Mouse (Mus musculus) 3T3-L1 (cell line): Measurements from ENCODE around the gene Ceacam1.
"Not testable (repeated sequence)": the region's sequence is repeated elsewhere in the genome, so short reads cannot be mapped to it uniquely, and the experiment has no call there.

Experiments used
- DNase-seq: peaks from one replicate; pipeline ENCODE4 v3.0.0-alpha.2; 2015; ENCODE audit warnings: low read depth, low spot score

Ceacam1 gene

GRCm38 (mm10) chr7:25477091-25477751, at the start of gene Ceacam1:
TSS of gene Ceacam1 (minus strand) at chr7:25477603.
- peak; percentile 42 for DNase-seq

- DNase-seq: not testable (repeated sequence)
Observed at GRCm38 (mm10) chr7:25516070-25516777, 38.8 kb upstream of the Ceacam1 start.

DNA sequence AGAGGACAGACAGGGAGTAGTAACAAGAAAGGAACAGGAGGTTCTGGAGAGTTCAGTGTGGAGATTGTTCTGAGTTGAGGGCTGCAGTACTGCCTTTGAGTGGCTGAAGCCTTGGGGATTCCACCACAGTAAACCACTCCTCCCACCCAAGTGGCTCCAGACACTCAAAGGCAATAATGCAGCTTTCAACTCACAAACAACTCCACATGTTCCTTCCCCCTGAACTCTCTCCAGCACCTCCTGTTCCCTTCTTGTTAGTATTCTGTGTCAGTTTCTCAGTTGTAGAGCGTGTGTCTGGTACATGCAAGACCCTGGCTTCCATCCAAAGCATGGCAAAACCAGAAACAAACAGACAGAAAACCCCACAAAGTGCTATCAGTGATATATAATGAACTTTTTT, 38.3 kb upstream of the Ceacam1 start:
- not testable (repeated sequence) for DNase-seq

DNA sequence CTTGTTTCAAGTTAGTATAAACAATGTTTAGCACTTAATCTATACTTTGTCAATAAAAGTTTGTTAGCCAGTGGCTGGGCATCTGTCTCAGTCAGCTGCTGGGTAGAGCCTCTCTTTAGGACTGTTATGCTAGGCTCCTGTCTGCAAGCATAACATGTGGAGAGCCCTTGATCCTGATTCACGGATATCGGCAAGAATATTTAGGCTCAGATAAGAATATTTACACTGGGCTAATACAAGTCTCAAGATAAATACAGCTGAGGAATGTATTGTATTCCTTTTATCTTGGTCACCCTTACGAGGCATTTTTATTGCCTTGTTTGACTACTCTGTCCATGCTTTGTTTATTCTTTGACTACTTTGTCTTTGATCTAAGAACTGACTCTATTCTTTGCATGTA, 32.5 kb upstream of the Ceacam1 start:
- no peak for DNase-seq

DNA sequence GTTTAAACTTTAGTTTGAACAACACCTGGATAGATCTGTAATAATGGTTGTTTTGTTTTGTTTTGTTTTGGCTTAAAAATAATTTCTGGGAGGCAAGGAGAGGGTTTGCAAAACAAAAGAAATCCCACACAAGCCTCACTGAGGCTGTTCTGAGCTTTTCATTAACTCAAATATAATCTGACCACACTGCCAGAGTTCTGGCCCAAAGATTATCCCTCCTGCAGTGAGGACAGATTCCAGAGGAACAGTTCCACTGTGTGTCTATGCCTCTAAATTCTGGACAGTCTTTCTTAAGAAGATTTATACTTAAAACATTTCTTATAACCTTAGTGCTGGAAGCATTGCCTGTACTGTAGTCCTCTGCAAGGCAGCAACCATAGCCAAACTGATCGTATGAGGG, 17.2 kb upstream of the Ceacam1 start:
- no peak for DNase-seq

DNA sequence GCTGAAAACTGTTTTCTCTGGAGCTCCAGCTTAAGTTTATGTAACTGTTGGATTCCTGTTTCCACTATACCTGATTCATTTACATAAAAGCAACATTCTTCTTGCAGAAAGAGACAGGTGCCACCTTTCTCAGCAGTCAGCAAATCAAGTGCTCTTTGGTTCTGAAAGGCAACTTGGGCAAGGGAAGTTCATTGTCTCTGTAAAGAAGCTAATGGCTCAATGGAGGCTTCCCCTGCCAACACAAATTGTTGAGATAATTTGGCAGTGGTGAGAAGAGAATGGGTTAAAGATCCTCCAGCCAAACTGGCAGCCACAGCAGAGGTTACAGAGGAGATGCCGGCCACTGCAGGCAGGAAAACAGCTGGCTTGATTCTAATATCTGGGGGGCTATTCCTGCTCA, 13.3 kb upstream of the Ceacam1 start:
- not testable (repeated sequence) for DNase-seq

GRCm38 (mm10) chr7:25489382-25489781, 12.0 kb upstream of the Ceacam1 start:
- DNase-seq: not testable (repeated sequence)

GRCm38 (mm10) chr7:25486186-25486585, 8.8 kb upstream of the Ceacam1 start:
- DNase-seq: no peak

- DNase-seq: no peak
Observed at GRCm38 (mm10) chr7:25485061-25485460, 7.7 kb upstream of the Ceacam1 start.

DNA sequence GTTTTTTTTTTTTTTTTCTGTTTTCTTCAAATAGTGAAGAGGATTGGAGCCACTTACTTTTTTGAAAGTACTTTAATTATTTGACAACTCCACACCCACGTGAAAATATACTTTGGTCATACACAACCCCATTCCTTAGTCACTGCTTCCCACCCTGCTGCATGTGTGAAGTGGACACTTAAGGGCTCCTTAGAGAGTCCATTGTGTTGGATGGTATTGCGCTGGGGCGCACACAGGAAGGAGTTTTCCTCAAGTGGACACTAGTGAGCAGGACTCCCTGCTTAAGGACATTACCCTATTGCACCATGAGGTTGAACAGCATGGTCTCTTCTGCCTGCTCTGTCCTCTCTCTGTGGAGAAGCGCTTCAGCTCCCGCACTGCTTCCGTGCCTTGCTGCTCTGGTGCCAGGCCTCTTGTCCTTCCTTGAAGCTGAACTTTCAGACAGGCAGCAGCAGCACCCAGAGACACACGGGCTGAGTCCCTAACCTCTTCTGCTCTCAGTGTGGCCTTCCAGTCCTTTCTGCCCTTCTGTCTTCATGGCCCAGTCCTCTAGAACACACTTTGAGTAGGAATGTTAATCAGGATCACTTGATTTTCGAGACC, 5.8 kb upstream of the Ceacam1 start:
- DNase-seq: no peak

DNA sequence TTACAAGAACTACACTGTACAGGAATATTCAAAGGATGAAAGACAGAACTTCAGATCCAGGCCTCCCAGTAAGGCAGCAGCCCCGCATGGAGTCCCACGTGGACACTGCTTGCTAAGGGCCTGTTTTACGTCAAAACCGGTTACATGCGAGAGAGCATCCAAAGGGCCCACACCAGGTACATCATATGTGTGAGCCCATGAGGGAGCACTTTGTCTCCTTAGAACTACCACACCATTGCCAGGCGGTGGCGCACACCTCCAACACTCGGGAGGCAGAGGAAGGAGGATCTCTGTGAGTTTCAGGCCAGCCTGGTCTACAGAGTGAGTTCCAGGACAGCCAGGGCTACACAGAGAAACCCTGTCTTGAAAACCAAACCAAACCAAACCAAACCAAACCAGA, 3.4 kb upstream of the Ceacam1 start:
- DNase-seq: not testable (repeated sequence)

GRCm38 (mm10) chr7:25479440-25479839, 2.0 kb upstream of the Ceacam1 start:
- DNase-seq: peak; percentile 64

DNA sequence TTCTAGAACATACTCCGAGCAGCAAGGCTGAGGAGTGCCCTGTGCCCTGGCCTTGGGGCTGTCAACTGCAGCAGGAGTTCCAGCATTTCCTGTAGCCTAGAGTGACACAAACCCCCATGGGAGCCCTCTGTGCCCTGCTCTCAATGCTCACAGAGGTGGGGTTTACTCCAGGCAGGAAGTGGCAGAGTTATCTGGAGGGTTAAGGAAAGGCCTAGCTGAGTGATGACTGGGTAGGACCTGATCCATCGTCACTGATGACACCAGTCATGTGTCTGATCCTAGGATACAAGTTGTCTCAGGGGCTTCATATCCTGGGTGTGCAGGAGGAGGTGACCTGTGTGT, 320 bp upstream of the Ceacam1 start:
- DNase-seq: not testable (repeated sequence)

DNA sequence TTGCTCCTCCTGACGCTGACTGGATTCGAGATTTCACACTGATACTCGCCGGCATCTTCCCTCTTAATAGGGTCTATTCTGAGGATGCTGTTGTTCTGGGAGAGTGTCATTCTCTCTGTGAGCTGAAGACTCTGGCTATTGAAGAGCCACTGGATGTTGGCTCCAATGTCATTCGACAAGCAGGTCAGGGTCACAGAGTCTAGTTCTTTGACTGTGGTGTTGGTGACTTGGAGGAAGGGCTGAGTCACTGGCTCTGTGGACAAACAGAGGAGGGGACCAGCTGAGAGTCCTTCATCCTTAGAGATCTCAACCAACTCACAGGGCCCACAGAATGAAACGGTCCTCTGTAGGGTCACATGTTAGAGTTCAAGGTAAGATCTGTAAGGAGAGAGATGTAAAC, 5.6 kb downstream of the Ceacam1 start:
- DNase-seq: not testable (repeated sequence)

- DNase-seq: not testable (repeated sequence)
Observed at GRCm38 (mm10) chr7:25465586-25465985, 11.8 kb downstream of the Ceacam1 start.

DNA sequence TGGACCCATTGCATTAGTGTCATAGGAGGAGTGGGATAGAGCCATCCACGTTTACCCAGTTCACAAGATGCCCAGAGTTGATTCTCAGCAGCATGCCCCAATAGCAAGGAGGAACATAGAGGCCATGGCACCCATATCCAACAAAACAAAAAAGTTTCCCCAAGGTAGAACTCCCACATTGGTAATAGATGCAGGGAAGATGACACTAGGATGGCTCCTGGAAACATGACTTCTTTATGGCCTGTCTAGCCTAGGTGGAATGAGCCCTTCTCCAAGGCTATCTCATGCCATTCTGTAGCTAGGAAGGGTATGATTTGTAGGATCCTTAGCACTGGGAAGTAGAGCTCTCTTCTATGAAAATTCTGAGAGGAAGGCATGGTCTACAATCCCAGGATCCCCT, 12.4 kb downstream of the Ceacam1 start:
- DNase-seq: no peak

GRCm38 (mm10) chr7:25462033-25462337, 15.4 kb downstream of the Ceacam1 start:
- DNase-seq: not testable (repeated sequence)

- DNase-seq: not testable (repeated sequence)
Observed at GRCm38 (mm10) chr7:25461336-25462032, 15.9 kb downstream of the Ceacam1 start.

- no peak for DNase-seq
Observed at GRCm38 (mm10) chr7:25452103-25452502, 25.3 kb downstream of the Ceacam1 start.

- DNase-seq: no peak
Observed at GRCm38 (mm10) chr7:25449913-25450890, 27.2 kb downstream of the Ceacam1 start.

DNA sequence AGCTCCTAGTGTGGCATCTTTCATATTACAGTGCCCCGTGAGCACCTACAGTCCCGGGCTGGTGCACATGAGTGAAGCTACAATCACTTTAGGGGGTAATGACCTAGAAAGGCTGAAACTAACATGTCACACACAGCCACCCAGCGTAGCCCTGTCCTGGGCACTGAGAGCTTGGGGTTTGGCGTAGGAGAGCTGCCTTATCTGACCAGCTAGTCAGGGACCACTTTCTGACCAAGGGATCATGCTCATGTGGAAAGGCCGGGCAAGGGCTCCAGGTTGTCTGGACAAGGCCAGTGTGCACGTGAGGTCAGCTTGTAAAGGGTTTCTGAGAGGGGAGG, 36.6 kb downstream of the Ceacam1 start:
- no peak for DNase-seq
